Mouse (Mus musculus): Measurements from ENCODE around the gene Dbndd2. TPM values are rescaled to one million over a fixed set of nuclear protein-coding genes. Genes with fewer than 3 reads are reported as not detected.

The Dbndd2 gene
- polyA plus RNA-seq, 1 experiment: 26.8 TPM

DNA sequence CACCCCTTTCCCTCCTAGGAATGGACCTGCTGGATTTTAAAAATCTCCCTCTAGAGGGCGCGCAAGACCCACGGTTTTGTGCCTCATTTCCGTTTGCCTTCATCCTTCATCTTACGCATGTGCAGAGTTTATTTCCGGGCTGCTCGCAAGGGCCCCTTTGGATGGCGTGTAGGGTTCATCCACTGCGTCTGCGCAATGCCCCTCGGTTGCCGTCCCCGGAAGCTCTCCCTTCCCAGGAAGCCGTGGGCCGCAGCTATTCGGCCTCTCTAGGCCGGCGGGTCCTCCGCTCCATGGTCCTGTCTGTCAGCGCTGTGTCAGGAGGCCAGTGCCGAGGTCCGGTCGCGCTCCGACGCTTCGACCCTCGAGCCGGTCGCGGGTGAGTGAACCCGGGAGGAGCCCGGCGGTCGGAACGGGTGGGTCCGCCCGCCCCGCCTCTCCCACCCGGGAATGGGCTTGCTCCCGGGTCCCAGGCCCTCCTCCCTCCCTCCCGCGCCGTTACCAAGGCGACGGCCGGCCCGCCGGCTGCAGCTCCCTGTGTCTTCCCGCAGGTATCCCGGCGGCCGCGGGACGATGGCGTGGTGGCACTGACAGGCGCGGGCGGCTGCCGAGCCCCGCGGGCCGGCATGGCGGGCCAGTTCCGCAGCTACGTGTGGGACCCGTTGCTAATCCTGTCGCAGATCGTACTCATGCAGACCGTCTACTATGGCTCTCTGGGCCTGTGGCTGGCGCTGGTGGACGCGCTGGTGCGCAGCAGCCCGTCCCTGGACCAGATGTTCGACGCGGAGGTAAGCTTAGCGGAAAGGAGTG, 25.0 kb upstream of the Dbndd2 start, which contains the start of gene Gm20458:
Gene Gm20458 (plus strand): TSS at position 223 of the 807 bp plus-strand sequence.
- Histone ChIP-seq H3K27ac (replicated peaks; ENCODE audit: low read depth, low read length) (peak within 1 kb of the TSS; percentile 77), H3K4me1 (ENCODE audit: control insufficient read depth, insufficient read depth, insufficient read length, low read length) (peaks cover 12% of the 10 kb centered on the region)

DNA sequence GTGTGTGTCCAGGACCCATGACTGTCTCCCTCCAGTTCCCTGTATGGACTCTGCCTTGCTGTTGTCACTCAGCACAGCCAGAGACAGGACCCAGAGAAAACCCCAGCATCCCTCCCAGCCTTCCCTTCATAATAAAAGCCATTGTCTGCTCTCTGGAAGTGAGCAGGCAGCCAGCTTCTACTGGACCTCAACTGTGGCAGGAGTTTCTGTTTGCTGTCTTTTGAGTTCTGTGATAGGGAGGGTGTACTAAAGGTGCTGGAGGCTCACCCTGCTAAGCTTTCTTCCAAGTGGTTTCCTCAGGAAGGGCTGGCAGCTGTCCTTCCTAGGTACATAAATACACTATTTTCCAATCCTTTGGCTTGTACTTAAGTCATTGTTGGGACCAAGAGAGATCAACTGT, 20.7 kb upstream of the Dbndd2 start:
- H3K4me3 ChIP-seq (ENCODE audit: insufficient read depth, low read depth, low read length): no peak overlapping the region
- H3K4me1 ChIP-seq (ENCODE audit: control insufficient read depth, insufficient read depth, insufficient read length, low read length): peaks cover 6% of the 10 kb centered on the region
- peak overlapping the region; percentile 4; the same call in 1 of the 2 replicates for H3K27ac ChIP-seq (replicated peaks; ENCODE audit: low read depth, low read length)

More for the DNA sequence above, 25.0 kb upstream of the Dbndd2 start, which contains the start of gene Gm20458:
- H3K4me3 ChIP-seq (ENCODE audit: insufficient read depth, low read depth, low read length): peak within 1 kb of the TSS; percentile 92

DNA sequence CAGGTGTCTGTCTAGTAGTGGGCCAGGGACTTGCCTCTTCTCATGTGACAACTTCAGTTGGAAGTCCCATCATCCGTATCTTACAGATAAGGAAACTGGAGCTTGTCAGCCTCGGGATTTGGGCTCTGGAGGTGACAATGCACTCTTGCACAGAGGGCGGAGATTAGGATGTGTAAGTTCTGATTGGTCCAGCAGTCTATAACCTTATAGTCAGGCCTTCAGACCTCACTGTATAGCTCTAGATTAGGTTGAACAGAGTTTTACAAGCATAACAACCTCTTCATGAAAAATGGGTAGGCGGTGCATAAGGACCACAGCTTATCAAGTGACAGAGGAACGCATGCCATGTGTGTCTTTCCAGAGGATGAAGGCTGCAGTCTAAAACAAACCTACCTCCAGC, 19.1 kb upstream of the Dbndd2 start:
- no peak overlapping the region for H3K4me3 ChIP-seq (ENCODE audit: insufficient read depth, low read depth, low read length)
- H3K27ac ChIP-seq (replicated peaks; ENCODE audit: low read depth, low read length): no peak overlapping the region

DNA sequence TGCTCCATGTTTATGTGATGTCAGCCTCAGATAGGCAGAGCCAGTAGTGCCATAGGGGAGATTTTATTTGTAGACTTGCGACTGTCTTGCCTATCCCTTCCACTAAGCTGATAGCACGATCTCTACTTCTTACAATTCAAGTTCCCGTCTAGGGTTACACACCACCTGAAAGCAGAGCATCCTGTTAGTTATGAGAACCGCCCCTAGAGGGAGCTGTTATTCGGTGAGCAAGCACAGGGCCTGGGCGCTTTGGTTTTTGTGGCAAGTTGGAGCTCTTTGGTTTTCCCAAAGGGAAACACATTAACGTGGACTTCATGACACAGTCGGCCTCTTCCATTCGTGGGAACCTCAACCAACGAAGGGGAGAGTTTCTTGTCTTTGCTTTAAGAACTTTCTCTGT, 15.7 kb upstream of the Dbndd2 start:
- peaks cover 3% of the 10 kb centered on the region for H3K4me1 ChIP-seq (ENCODE audit: control insufficient read depth, insufficient read depth, insufficient read length, low read length)
- no peak overlapping the region for H3K4me3 ChIP-seq (ENCODE audit: insufficient read depth, low read depth, low read length)
- H3K27ac ChIP-seq (replicated peaks; ENCODE audit: low read depth, low read length): no peak overlapping the region

More for the DNA sequence above, 19.1 kb upstream of the Dbndd2 start:
- peaks cover 6% of the 10 kb centered on the region for H3K4me1 ChIP-seq (ENCODE audit: control insufficient read depth, insufficient read depth, insufficient read length, low read length)

DNA sequence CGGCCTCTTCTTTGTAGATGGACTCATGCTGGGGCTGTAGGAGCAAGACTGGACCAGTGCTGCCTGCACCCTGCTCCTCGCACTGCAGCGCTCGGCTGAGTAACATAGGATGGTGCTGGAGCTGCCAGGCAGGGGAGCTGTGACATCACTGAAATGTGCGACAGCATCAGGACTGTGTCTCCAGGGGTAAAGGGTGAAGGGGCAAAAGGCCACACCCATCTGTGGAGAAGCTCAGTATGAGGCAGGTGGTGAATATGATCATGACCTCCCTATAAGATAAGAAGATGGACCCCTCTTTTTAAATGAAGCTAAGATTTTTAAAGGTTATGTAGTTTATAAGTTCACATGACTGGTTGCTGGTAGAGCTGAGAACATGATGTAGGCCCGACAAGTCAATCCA, 12.3 kb upstream of the Dbndd2 start, which contains the start of gene Trp53tg5:
Gene Trp53tg5 (minus strand): TSS at position 101 of the 400 bp plus-strand sequence.
- Histone ChIP-seq H3K4me1 (ENCODE audit: control insufficient read depth, insufficient read depth, insufficient read length, low read length) (no peaks in the 10 kb centered on the region), H3K27ac (replicated peaks; ENCODE audit: low read depth, low read length) (no peak within 1 kb of the TSS), H3K4me3 (ENCODE audit: insufficient read depth, low read depth, low read length) (no peak within 1 kb of the TSS)

DNA sequence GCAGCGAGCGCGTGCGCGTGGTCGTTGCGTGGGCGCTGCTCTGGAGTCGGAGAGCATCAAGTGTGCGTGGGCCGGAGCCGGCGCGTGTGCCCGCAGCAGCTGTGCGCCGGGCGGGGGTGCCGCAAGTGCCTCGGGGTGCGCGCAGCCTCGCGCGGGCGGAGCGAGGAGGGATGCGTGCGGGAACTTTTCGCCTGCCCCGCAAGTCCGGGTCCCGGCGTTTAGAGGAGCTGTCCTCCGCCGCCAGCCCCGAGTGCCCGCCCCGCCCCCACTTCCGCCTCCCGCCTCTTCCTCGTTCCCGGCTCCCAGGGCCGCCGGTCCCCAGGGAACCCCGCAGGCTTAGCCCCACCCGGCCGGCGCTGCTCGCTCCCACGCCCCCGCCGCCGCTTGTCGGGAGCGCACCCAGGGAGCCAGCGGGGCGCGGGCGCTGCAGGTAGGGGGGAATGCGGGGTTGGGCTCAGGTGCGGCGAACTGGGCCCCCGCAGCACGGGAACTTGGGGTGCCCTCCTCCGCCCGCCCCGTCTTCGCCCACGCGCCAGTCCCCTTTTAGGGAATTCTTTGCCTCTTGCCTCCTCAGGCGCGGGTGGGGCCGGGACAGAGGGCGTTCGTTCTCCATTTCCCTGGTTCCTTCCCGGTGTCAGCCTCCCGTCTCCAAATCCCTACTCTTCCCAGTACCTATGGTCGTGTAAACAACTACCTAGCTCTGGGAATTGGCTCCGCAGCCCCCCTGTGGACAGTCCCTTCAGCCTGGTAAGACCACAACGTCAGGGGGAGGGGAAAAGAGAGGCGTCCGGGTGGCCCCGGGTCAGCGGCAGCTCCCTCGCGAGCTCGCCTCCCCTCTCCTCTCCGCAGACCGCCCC, 580 bp downstream of the Dbndd2 start:
- Histone ChIP-seq H3K4me3 (ENCODE audit: insufficient read depth, low read depth, low read length) (peak overlapping the region; percentile 87), H3K4me1 (ENCODE audit: control insufficient read depth, insufficient read depth, insufficient read length, low read length) (no peaks in the 10 kb centered on the region), H3K27ac (replicated peaks; ENCODE audit: low read depth, low read length) (peak overlapping the region; percentile 75)

DNA sequence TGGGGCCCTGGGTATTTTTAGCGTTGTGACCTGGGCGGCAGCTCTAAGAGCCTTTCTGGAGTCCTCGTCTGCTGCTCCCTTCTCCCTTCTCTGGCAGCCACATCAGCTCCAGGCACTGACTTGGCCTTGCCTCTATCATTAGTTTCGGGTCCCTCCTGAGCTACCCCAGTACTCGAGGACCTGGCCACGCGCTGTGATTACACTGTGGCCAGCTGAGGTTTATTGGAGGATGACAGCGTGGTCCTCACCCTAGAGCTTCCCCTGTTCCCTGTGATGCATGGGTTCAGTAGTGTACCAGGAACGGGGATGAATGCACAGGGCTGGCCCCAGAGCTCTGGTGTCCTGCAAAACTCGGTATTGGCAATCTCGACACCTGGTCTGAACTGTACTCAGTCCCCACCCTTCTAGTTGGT, 1.2 kb downstream of the Dbndd2 start:
- peak overlapping the region; percentile 75 for H3K27ac ChIP-seq (replicated peaks; ENCODE audit: low read depth, low read length)
- peak overlapping the region; percentile 87 for H3K4me3 ChIP-seq (ENCODE audit: insufficient read depth, low read depth, low read length)
- no peaks in the 10 kb centered on the region for H3K4me1 ChIP-seq (ENCODE audit: control insufficient read depth, insufficient read depth, insufficient read length, low read length)

DNA sequence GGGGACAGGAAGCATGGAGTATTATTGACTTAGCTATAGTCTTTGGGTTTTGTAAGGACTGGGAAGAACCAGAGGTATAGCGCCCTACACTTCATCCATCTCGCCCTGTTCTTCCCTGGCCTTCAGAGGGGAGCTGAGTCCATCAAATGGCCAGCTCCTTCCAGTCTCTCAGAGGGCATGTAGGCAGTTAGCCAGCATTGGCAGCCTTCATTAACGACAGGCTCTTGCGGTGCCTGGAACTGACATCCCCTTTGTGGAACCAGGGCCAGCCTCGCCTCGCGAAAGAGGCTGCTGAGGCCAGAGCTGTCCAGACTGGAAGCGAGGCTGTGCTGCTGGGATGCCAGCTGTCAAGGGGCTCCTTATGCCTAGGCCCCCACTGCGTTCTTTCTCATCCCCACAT, 1.9 kb downstream of the Dbndd2 start:
- Histone ChIP-seq H3K4me3 (ENCODE audit: insufficient read depth, low read depth, low read length) (peak overlapping the region; percentile 87; the same call in 1 of the 2 replicates), H3K27ac (replicated peaks; ENCODE audit: low read depth, low read length) (no peak overlapping the region), H3K4me1 (ENCODE audit: control insufficient read depth, insufficient read depth, insufficient read length, low read length) (no peaks in the 10 kb centered on the region)

DNA sequence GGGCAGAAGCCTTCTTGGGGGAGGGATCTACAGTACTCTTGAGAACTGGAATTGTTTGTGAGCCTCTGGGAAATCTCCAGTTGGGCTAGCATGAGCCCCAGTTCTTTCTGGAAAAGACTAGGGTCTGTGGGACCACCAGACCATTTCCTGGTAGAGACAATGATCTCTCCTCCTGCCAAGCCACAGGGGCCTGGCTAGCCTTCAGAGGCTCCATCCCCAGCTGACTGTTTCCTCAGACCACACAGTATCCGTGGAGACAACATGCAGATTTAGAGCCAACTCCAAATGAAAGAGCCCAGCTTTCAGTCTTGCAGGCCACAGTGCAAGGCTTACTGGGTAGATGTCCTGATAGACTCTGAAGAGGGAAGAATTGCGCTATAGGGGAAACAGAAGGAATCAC, 8.2 kb downstream of the Dbndd2 start:
- no peak overlapping the region for H3K4me3 ChIP-seq (ENCODE audit: insufficient read depth, low read depth, low read length)
- no peak overlapping the region for H3K27ac ChIP-seq (replicated peaks; ENCODE audit: low read depth, low read length)
- H3K4me1 ChIP-seq (ENCODE audit: control insufficient read depth, insufficient read depth, insufficient read length, low read length): 0 out of 2 replicates have a peak, but pooled peaks cover 5% of the 10 kb centered on the region

DNA sequence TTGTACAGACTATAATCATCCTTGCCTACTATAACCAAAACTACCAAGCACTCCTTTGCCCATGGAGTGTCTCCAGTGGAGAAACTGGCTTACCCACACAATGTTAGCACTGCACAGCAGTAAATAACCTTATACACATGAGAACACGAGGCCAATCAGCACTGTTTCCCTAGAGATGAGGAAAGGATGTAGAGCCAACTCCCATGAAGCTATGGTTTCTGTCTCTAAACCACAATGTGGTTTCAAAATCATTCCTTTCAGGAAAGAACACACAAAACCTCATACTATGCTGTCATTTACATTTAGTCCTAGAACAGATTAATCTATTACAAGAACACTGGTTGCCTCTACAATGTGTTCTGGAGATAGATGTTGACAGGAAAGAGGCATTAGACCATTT, 10.4 kb downstream of the Dbndd2 start:
- no peak overlapping the region for H3K27ac ChIP-seq (replicated peaks; ENCODE audit: low read depth, low read length)
- peak overlapping the region; percentile 31; the same call in 1 of the 2 replicates for H3K4me3 ChIP-seq (ENCODE audit: insufficient read depth, low read depth, low read length)
- H3K4me1 ChIP-seq (ENCODE audit: control insufficient read depth, insufficient read depth, insufficient read length, low read length): 0 out of 2 replicates have a peak, but pooled peaks cover 5% of the 10 kb centered on the region

DNA sequence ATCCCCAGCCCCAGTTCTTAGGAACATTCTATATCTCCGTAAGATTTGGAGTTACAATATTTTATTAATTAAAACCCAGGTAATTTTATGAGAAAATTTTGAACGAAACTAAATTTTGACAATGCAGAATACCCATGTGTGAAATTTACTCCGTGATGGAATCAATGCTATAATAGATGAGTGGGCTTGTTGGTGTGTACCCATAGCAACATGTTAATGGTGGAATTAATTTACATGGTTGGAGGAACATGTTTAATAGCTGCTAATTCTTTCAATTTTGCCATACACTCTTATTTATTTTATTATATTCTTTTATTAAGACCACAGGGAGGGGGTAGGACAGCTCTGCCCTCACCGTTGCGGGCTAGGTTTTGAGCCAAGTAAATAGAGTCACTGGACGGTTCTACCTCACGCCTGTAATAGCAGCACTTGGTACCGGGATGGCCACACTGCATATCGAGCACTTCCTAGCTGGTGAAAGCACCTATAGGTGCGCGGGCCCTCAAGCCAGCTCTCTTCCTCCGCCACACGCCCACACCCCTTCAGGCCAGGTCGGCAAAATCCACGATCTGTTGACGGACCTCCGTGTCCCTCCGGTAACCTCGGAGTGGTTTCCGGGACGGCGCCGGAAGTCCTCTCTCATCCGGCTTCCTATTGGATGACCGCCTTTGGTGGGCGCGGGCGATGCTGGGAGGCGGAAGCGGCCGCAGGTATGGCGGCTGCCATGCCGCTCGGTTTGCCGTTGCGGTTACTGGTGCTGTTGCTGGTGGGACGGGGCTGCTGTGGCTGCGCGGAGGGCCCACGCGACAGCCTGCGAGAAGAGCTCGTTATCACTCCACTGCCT, 11.2 kb downstream of the Dbndd2 start, which contains the start of gene Pigt:
Gene Pigt (plus strand): TSS at position 674 of the 844 bp plus-strand sequence.
- peak within 1 kb of the TSS; percentile 93 for H3K27ac ChIP-seq (replicated peaks; ENCODE audit: low read depth, low read length)
- H3K4me3 ChIP-seq (ENCODE audit: insufficient read depth, low read depth, low read length): peak within 1 kb of the TSS; percentile 90
- 0 out of 2 replicates have a peak, but pooled peaks cover 5% of the 10 kb centered on the region for H3K4me1 ChIP-seq (ENCODE audit: control insufficient read depth, insufficient read depth, insufficient read length, low read length)

DNA sequence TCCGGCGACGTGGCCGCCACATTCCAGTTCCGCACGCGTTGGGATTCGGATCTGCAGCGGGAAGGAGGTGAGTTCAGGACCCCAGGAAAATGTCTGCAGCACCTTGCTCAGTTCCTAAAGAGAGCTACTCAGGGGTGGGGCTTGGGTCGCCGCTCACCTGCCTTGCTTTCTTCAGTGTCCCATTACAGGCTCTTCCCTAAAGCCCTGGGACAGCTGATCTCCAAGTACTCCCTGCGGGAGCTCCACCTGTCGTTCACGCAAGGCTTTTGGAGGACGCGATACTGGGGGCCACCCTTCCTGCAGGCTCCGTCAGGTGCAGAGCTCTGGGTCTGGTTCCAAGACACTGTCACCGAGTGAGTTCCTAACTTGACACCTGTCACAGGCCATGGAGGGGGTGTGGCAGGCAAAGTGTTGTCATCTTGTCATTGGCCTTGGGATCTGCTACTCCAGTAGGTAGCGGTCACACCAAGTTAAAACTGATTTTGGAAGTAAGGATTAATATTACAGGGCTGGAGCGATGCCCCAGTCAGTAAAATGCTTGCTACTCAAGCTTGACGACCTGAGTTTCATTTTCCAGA, 11.9 kb downstream of the Dbndd2 start:
- 0 out of 2 replicates have a peak overlapping the region, but pooled peaks have one; percentile 17 for H3K27ac ChIP-seq (replicated peaks; ENCODE audit: low read depth, low read length)

DNA sequence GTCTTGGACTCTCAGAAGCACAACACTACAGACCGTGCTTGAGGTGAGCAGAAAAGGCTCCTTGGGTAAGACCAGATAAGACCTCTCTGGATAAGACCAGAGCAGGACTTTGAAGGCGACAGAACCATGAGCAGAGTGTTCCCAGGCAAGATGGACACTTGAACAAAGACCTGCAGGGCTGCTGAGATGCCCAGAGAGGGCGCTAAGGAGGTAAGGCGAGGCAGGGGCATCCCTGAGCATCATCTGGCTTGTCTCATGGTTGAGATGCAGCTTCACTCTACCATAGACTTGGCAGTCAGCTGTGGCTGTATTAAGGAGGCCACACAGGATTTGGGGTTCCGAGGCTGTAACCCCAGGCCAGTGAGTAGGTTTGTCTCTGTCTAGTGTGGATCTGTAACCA, 13.4 kb downstream of the Dbndd2 start:
- H3K4me1 ChIP-seq (ENCODE audit: control insufficient read depth, insufficient read depth, insufficient read length, low read length): 0 out of 2 replicates have a peak, but pooled peaks cover 5% of the 10 kb centered on the region
- no peak overlapping the region for H3K4me3 ChIP-seq (ENCODE audit: insufficient read depth, low read depth, low read length)
- H3K27ac ChIP-seq (replicated peaks; ENCODE audit: low read depth, low read length): no peak overlapping the region

More for the DNA sequence above, 11.9 kb downstream of the Dbndd2 start:
- Histone ChIP-seq H3K4me3 (ENCODE audit: insufficient read depth, low read depth, low read length) (peak overlapping the region; percentile 90), H3K4me1 (ENCODE audit: control insufficient read depth, insufficient read depth, insufficient read length, low read length) (0 out of 2 replicates have a peak, but pooled peaks cover 5% of the 10 kb centered on the region)

DNA sequence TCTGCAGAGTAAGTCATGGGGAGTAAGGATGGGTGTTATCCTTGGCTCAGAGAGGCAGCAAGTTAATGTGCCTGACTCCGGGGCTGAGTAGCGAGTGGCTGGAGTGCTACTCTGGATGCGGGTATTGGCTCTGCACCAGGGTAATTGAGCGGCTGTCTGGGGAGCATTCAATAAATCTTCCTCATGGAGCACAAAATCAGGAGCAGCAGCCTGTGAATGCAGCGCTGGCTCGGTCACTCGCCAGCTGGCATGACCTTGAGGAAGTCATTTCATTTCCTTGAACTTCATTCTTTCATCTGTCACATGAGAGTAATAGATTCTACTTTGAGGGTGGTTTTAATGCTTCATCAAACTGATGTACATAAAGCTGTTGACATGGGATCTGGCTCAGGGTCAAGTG, 14.6 kb downstream of the Dbndd2 start:
- no peak overlapping the region for H3K4me3 ChIP-seq (ENCODE audit: insufficient read depth, low read depth, low read length)
- no peak overlapping the region for H3K27ac ChIP-seq (replicated peaks; ENCODE audit: low read depth, low read length)
- H3K4me1 ChIP-seq (ENCODE audit: control insufficient read depth, insufficient read depth, insufficient read length, low read length): 0 out of 2 replicates have a peak, but pooled peaks cover 5% of the 10 kb centered on the region
